Mouse (Mus musculus) Patski (cell line): Measurements from ENCODE around the gene 4930524B15Rik. TPM values are rescaled to one million over a fixed set of nuclear protein-coding genes. Genes with fewer than 3 reads are reported as not detected.
"Not testable (repeated sequence)": the region's sequence is repeated elsewhere in the genome, so short reads cannot be mapped to it uniquely, and the experiment has no call there.

Source experiments
- ATAC-seq: fragments of 100-300 bp; one replicate; pipeline ENCODE4 v1.8.0; 2021
- CTCF ChIA-PET: fragments of 350-600 bp; sonication (Branson Sonifier 250); formaldehyde crosslinking; loops from one replicate; lab custom pipeline; 2022; ENCODE audit warnings: inconsistent platforms; lab: Charles Lee
- POLR2A ChIA-PET: fragments of 350-600 bp; sonication (Branson Sonifier 250); formaldehyde crosslinking; loops from one replicate; lab custom pipeline; 2022; ENCODE audit warnings: antibody characterized with exemption, inconsistent platforms; lab: Charles Lee
- DNase-seq: peaks from one replicate; pipeline ENCODE4 v3.0.0-alpha.2; 2011; ENCODE audit warnings: low read depth, low spot score
- H3K27me3 ChIP-seq: fragments of 371-371 bp; one replicate; pipeline ENCODE4 v1.5.1; 2021
- CTCF ChIP-seq: fragments of 100-300 bp; IDR thresholded peaks from one replicate; pipeline ENCODE4 v1.5.1; 2021
- in situ Hi-C: fragments of 300-500 bp; cut with MboI; formaldehyde crosslinking; loops from 3 replicates; pipeline ENCODE4 v1.11.1; 2018; ENCODE audit warnings: low pct_unique_long_range_greater_than_20kb, mixed read lengths
- polyA plus RNA-seq: library from polyadenylated mRNA; unstranded; gene quantifications from one replicate; pipeline ENCODE4 v1.2.3, GENCODE M21; 2021

Gene 4930524B15Rik
- polyA plus RNA-seq, 1 experiment from 2014 or later: not detected

DNA sequence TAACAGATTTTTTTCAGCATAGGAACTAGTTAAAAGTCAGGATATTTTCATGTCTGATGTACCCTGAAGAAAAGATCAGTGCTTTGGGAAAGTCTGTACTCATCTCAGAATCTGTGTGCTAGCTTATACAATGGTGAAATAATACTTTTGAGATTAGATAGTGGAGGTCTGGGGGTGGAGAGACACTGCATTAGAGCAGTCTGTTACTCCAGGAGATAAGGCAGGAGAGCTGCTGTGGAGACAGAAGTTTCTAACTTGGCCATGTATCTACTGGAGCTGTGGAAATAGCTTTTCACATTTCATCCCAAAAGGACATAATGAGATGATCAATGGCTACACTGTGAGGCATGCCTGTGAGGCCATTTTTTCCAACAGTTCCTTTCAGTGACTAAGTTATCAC lies 17.9 kb downstream of the 4930524B15Rik start:
- ATAC-seq: no peak
- ChIA-PET POLR2A (no interaction called here), CTCF (no interaction called here)
- H3K27me3 ChIP-seq: peaks cover 13% of the 10 kb centered on the region
- no peak for DNase-seq
- TF ChIP-seq CTCF: no peak
- in situ Hi-C loops: no loop called here

DNA sequence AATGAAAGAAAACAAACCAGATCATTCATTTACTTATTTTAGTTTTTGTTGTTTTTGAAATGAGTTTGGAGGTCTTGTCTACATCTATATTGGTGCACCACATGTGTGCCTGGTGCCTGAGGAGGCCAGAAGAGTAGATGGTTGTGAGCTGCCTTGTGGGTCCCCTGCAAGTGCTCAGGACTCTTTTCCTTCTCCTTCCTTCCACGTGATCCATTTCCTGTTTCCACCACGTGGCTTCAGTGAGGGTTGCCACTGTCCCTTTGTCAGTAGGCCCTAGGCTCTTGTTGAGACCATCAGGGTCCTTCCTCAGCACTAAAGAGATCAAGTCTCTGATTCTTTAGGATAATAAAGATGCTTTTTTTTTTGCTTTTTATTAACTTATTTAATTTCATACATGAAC lies 19.4 kb downstream of the 4930524B15Rik start:
- in situ Hi-C loops: no loop called here
- no peak for ATAC-seq

DNA sequence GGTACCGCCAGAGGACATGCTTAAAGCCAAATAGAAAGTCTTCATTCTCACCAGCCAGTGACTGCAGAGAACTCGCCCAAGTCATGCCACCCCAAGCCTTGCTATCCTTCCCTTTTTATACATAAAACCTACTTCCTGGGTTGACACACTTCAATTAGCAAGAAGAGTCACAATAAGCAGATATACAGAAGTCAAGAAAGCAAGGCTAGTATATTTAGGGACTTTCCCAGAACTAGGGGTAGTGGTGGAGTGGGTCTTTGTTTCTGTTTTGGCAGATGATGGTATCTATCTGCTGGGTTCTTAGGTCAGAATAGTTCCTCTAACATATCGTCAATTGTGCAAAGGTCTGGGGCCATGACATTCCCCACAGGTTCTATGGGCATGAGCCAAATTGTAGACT lies 27.1 kb downstream of the 4930524B15Rik start:
- POLR2A ChIA-PET: no interaction called here
- in situ Hi-C loops: no loop called here
- DNase-seq (no peak), ATAC-seq (no peak)
- CTCF ChIA-PET: no interaction called here
- H3K27me3 ChIP-seq: peaks cover 5% of the 10 kb centered on the region
- no peak for TF ChIP-seq CTCF

More for the DNA sequence above, 19.4 kb downstream of the 4930524B15Rik start:
- H3K27me3 ChIP-seq: peaks cover 12% of the 10 kb centered on the region
- CTCF ChIA-PET: no interaction called here
- POLR2A ChIA-PET: no interaction called here
- DNase-seq: no peak
- TF ChIP-seq CTCF: no peak

DNA sequence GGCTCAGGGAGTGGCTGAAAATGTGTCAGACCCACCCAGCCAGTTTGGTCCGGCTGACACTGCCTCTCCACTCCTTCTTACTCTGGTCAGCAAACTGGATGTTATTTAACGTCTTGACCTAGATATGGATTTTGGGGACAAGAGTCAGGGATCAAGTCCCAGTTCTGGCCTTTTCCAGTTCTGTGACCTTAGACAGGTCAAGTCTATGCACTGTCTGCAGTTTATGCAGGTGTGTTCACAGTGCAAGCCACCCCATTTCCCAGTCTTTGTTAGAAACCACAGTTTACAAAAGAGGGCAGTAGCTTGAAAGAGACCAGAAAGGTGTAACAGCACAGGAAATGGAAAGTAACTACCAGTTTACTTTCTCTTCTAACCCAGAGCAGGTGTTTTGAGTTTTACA lies 34.3 kb downstream of the 4930524B15Rik start:
- DNase-seq (no peak), ATAC-seq (no peak)
- POLR2A ChIA-PET: no interaction called here
- in situ Hi-C loops: no loop called here
- no peak for TF ChIP-seq CTCF
- CTCF ChIA-PET: no interaction called here
- H3K27me3 ChIP-seq: peaks cover 3% of the 10 kb centered on the region

DNA sequence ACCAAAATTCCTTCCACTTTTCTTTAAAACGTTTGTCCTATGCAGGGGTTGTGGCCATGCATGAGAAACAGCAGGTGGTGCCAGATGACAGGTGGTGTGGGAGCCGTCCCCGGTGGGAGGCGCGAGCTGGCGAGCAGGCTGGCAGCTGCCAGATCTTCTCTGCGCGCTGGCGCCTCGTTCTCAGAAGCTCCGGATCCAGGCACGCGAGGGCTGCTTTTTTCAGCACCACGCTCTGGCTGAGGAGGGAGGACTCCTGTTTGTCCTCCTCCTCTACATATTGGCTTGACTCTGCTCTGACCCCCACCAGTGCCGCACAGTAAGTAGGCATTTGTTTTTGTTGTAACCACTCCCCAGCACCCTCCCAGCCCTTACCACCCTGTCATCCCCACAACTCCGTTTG lies 34.9 kb downstream of the 4930524B15Rik start, which contains the start of gene Nsg2:
Gene Nsg2, plus strand, starts transcription at position 183 of the 400 bp plus-strand sequence.
- peaks cover 3% of the 10 kb centered on the region for H3K27me3 ChIP-seq
- TF ChIP-seq CTCF: peak; percentile 50
- in situ Hi-C loops: no loop called here
- POLR2A ChIA-PET: no interaction called here
- CTCF ChIA-PET: no interaction called here
- no peak for DNase-seq
- no peak for ATAC-seq

DNA sequence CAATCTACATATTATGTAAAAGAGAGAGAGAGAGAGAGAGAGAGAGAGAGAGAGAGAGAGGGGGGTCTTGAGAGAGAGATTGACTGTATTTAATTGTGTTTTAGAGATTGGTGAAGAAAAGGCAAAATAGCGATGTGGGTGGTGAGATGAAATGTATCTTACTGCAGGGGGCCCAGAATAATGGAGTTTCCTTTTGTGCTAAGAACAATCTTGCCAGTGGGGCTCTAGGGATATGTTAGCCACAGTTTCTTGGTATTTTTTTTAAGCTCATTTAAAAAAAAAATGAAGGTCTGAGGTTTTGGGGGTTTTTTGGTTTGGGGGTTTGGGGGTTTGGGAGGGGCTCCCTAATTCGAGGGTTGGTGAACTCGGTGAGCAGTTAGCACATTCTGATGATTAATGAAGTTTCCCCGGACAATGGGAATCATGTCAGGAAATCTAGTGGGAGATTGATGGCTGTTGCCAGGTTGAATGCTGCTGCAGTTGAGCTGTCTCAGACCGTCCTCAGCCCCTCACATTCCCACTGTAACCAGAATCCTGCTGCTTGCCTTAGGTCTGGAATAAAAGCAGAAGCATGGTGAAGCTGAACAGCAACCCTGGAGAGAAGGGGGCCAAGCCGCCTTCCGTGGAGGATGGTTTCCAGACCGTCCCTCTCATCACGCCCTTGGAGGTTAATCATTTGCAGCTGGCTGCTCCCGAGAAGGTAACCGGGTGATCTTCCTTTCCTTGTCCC lies 36.0 kb downstream of the 4930524B15Rik start:
- in situ Hi-C loops: no loop called here
- TF ChIP-seq CTCF: no peak
- peaks cover 3% of the 10 kb centered on the region for H3K27me3 ChIP-seq
- ChIA-PET POLR2A (interaction anchor here (1.0 kb wide), 1 partner anchor 100 kb away, joined by 3 read pairs; no protein-coding TSS in a partner anchor), CTCF (interaction anchor here (1.1 kb wide), 1 partner anchor 161 kb away, joined by 3 read pairs; no protein-coding TSS in a partner anchor)
- ATAC-seq (no peak), DNase-seq (no peak)

DNA sequence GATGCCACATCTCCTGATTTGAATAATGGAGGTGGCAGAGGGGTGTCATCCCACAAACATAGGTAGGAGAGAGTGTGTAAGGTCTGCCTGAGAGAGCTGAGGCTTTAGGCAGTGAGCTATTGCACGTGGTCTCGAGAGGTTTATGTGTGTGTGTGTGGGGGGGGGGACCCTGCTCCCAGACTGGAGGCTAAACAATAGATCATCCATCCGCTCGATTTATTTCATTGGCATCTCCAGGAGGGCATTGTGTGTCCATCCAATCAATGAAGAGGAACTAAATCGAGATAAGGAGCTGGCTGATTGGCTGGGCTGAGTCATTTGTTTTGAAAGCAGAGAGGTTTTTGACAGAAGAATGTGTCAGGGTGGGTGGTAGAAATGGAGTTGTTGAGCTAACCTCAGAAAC lies 37.3 kb downstream of the 4930524B15Rik start:
- peak; percentile 17 for ATAC-seq
- POLR2A ChIA-PET: no interaction called here

DNA sequence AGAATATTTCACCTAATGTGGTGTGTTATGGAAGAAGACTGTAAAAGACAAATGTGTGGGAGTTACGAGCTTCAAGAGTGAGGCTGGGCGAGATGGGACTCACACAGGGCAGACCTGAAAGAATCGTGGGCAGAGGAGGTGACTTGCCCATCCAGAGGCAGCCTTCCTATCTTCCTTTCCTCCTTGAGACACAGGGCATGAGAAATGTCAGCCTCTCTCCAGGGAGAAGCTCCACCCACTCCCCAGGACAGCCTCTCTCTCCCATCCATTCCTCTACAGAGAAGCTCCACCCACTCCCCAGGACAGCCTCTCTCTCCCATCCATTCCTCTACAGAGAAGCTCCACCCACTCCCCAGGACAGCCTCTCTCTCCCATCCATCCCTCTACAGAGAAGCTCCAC lies 42.7 kb downstream of the 4930524B15Rik start:
- in situ Hi-C loops: not testable (repeated sequence)

More for the DNA sequence above, 37.3 kb downstream of the 4930524B15Rik start:
- no peak for TF ChIP-seq CTCF
- H3K27me3 ChIP-seq: peaks cover 3% of the 10 kb centered on the region
- DNase-seq: no peak
- CTCF ChIA-PET: no interaction called here
- in situ Hi-C loops: no loop called here

DNA sequence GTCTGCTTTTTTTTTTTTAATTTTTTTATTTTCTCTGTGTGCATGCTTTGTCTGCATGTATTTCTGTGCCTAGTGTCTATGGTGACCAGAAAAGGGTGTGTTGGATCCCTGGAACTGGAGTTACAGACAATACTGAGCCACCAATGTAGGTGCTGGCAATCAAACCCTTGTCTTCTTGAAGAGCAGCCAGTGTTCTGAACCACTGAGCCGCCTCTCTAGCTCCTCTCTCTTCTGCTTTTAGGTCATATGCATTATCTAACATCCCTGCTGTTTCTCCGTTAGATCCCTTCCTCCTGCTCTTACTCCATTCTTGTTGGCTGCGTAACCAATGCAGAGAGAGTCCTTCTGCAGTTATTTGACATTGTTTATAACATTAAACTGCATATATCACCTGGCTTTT lies 43.5 kb downstream of the 4930524B15Rik start:
- ChIA-PET POLR2A (no interaction called here), CTCF (no interaction called here)
- in situ Hi-C loops: no loop called here
- no peaks in the 10 kb centered on the region for H3K27me3 ChIP-seq
- DNase-seq (no peak), ATAC-seq (no peak)
- no peak for TF ChIP-seq CTCF

More for the DNA sequence above, 42.7 kb downstream of the 4930524B15Rik start:
- CTCF ChIA-PET, POLR2A ChIA-PET, H3K27me3 ChIP-seq, ATAC-seq, DNase-seq: not testable (repeated sequence)

DNA sequence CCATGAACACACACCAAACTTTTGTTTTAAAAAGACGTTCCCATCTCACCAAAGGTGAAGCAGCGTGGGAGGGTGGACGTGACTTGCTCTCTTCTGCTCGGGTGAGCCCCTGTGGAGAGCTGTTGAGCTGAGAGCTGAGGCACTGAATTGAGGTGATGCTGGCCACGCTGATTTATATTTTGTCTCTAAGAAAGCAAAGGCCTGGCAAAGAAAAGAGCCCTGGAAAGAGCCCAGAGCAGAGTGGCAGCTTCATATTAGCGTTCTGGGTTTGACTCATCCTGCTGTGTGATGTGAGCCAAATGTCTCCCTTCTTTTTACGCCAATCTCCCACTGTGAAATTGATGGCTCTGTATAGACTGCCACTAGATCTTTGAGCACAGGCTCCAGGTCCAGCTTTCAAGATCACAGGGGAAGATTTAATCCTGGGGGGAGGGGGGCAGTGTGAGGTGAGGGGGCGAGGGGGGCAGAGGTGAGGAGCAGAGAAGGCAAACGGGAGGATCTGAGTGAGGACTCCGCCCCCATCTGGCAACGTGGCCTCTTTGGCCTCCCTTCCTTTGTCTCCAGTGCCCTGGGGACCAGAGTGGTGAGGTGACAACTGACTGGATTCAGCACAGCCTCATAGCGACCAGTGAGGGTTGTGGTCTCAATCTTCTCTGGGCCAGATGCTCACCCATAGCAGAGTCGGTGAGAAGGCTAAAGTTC lies 44.7 kb downstream of the 4930524B15Rik start:
- no peak for DNase-seq
- no peaks in the 10 kb centered on the region for H3K27me3 ChIP-seq
- no peak for ATAC-seq
- in situ Hi-C loops: no loop called here
- CTCF ChIA-PET: no interaction called here
- TF ChIP-seq CTCF: no peak
- POLR2A ChIA-PET: no interaction called here

DNA sequence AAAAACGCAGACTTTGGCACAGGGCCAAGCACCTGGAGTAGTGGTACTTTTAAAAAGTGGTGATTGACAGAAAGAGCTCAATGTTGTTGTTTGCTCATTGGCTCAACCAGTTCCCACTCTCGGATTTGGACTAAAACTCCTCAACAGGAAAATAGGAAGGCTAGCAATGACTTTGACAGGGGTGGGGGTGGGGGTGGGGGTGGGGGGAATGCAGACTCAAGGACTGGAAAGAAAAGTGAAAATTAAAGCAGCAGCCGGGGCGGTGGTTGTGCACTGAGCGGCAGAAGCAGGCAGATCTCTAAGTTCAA lies 45.2 kb downstream of the 4930524B15Rik start:
- ATAC-seq (no peak), DNase-seq (no peak)
- ChIA-PET POLR2A (no interaction called here), CTCF (no interaction called here)
- TF ChIP-seq CTCF: no peak
- in situ Hi-C loops: no loop called here
- H3K27me3 ChIP-seq: no peaks in the 10 kb centered on the region
